Mouse (Mus musculus) activated CD4-positive, CD25-positive, alpha-beta regulatory T cell, adult 9 weeks (primary cell): Measurements from ENCODE around the gene Eif4g3. TPM values are rescaled to one million over a fixed set of nuclear protein-coding genes. Genes with fewer than 3 reads are reported as not detected.

Experiments
- polyA plus RNA-seq: library from polyadenylated mRNA; unstranded; fragments of 100-300 nt; shearing (Covaris generic); gene quantifications from one replicate; pipeline ENCODE4 v1.2.1, GENCODE M21; 2017

The Eif4g3 gene
- polyA plus RNA-seq: 22.9 TPM

DNA sequence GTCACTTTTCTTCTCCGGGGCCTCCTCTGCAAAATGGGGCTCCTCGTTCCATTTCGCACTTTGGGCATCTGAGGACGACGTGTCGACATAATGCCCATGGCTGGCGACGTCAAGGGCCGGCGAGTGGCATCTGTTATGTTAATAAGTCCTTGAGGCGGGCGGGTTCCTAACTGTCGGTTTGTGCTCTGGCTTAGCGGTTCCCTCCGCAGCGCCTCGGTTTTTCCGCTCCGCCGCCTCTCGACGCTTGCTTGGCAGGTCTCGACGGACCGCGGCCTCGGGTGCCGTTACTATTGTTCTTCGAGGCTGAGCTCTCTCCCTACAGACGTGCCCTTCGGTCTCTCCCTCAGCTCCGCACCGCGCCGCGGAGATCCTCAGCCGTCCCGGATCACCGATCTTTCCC lies at the start of gene Eif4g3:
Eif4g3 (plus strand) TSS at position 133 of the 400 bp plus-strand sequence.

DNA sequence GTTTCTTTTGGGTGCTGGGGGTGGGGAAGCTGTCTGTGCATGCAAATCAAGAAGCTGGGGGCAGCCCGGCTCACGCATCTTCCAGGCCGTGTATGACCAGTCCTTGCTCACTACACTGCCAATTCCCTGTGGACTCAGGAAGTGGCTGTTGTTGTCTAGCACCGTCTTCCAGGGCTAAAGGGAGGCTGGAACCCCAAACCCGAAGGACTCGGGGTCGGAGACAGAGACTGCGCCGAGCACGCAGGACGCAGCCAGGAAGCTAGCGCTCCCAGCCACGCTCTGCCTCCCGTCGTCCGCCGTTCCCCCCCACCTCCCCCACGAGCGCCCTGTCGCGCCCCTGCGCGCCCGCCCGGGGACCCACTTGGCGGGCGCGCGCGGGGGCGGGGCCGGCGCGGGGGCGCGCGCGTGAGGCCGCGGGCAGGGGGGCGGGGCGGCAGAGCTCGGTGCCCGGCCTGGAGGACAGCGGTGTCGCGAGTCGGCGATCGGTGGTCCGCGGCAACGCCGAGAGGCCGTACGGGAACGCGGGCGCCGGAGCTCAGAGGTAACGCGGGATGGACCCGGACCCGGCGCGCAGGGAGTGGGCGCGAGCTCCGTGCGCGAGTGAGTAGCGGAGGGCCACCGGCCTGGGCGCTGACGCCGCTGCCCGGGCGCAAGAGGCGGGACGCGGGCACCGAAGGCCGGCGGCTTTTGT lies 223.5 kb downstream of the Eif4g3 start, which contains the start of gene Hp1bp3:
Hp1bp3 (plus strand) TSS at position 97 of the 691 bp plus-strand sequence.

DNA sequence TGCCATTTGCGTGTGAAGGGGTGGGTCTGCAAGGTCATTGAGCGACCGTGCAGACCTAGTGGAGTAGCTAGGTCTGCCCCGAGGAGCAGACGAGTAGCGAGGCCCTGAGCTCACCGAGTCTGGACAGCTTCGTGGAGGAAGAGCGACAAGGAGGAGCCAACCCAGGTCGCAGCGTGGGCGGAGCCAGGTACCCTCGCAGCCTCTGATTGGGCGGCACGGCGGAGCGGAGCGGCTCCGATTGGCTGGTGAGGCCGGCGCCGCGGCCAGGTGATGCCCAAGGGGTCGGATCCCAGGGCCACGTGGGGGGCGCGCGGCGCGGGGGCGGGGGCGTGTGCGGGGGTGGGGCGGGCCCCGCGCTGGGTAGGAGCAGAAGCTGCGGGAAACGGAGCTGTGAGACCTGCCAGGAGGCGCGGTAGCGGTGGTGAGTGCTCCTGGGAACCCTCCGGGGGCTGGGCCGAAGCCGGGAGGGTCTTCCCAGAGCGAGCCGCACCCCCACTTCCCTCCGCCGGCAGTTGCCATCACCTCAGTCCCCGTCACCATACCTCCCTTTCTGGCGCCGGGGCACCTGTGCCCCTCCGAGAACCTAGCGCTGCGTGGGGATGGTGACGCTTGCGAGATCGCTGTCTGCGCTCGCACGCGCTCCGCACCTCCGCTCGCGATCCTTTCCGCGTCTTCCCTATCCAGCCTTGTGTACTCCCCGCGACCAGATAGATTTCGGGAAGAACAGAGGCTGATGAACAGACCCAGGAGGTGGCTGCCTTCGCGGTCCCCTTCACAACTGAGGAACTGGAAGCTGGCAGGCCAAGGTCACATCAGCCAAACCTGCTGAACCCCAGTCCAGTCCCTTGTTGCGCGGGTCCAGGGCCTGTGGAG lies 257.5 kb downstream of the Eif4g3 start, which contains the start of the genes Sh2d5 and Kif17:
Sh2d5 (plus strand) TSS at position 316 of the 873 bp plus-strand sequence.
Kif17 (plus strand) TSS at position 348 of the 873 bp plus-strand sequence.

Other genes starting within 250 kb of the Eif4g3 start
- gene Alpl, start 196.6 kb upstream of the Eif4g3 start, polyA plus RNA-seq: 3.7 TPM
- 32.2 TPM for gene Ece1, start 130.8 kb upstream of the Eif4g3 start, polyA plus RNA-seq
- 206 TPM for gene Hp1bp3, start 223.3 kb downstream of the Eif4g3 start, polyA plus RNA-seq